Mouse (Mus musculus): ENCODE measurements around the gene Timm8a1. TPM values are rescaled to one million over a fixed set of nuclear protein-coding genes. Genes with fewer than 3 reads are reported as not detected.

Timm8a1 gene
- 10 to 100 TPM; 22.3 to 26.6 TPM for total RNA-seq (2021)
- long read RNA-seq, experiment 1, transcript Timm8a1-201 (2 exons, 1,421 nt) = major isoform, 39 of 39 reads
- long read RNA-seq, experiment 1, partial matches to known transcripts = 0 of 39 reads
- long read RNA-seq, experiment 1, other reads (novel, unspliced or antisense) = 0 of 39 reads
- long read RNA-seq, experiment 2, transcript Timm8a1-201 (2 exons, 1,421 nt) = major isoform, 34 of 34 reads
- long read RNA-seq, experiment 2, partial matches to known transcripts = 0 of 34 reads
- long read RNA-seq, experiment 2, other reads (novel, unspliced or antisense) = 0 of 34 reads

- intact Hi-C loops (cut with DNase I) = no loop called here
Observed at GRCm38 (mm10) chrX:134541145-134541954, at the start of gene Timm8a1. Timm8a1 (minus strand) TSS chrX:134541865.

GRCm38 (mm10) chrX:134589836-134590235 is 48.2 kb upstream of the Timm8a1 start:
- DNase-seq = no peak
- intact Hi-C loops (cut with DNase I) = no loop called here

More at GRCm38 (mm10) chrX:134541145-134541954, at the start of gene Timm8a1:
- DNase-seq = peak; percentile 52 to 59

- intact Hi-C loops (cut with DNase I) = no loop called here
- no peak for DNase-seq
Observed at GRCm38 (mm10) chrX:134588997-134589396, 47.3 kb upstream of the Timm8a1 start.

GRCm38 (mm10) chrX:134588261-134588660 is 46.6 kb upstream of the Timm8a1 start:
- intact Hi-C loops (cut with DNase I) = no loop called here
- DNase-seq = no peak

DNA sequence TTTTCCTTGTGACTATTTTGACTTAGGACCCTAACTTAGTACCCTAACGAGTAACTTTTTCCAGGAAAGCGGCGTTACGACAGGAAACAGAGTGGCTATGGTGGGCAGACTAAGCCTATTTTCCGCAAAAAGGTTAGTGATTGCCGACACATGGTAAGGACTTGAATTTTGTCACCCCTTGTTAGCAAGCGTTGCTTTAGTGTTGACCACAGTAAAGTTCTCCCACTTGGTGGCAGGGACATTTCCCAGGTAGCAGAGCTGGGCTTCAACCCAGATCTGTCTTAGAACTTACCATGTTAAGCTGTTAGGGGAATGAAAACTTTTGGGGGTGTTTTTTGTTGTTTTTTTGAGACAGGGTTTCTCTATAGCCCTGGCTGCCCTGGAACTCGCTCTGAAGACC is 44.8 kb upstream of the Timm8a1 start:
- intact Hi-C loops (cut with DNase I) = no loop called here
- no peak for DNase-seq

- peak; percentile 88 to 93 for DNase-seq
- intact Hi-C loops (cut with DNase I) = no loop called here
Observed at GRCm38 (mm10) chrX:134585103-134586002, 43.7 kb upstream of the Timm8a1 start, which contains the start of gene Rpl36a. Rpl36a (plus strand) TSS chrX:134585654.

GRCm38 (mm10) chrX:134582888-134583669 is 41.4 kb upstream of the Timm8a1 start, which contains the start of gene Btk:
Btk (minus strand) TSS chrX:134583570.
- intact Hi-C loops (cut with DNase I) = no loop called here
- DNase-seq = no peak

GRCm38 (mm10) chrX:134582270-134582669 is 40.6 kb upstream of the Timm8a1 start:
- no peak for DNase-seq
- intact Hi-C loops (cut with DNase I) = no loop called here

DNA sequence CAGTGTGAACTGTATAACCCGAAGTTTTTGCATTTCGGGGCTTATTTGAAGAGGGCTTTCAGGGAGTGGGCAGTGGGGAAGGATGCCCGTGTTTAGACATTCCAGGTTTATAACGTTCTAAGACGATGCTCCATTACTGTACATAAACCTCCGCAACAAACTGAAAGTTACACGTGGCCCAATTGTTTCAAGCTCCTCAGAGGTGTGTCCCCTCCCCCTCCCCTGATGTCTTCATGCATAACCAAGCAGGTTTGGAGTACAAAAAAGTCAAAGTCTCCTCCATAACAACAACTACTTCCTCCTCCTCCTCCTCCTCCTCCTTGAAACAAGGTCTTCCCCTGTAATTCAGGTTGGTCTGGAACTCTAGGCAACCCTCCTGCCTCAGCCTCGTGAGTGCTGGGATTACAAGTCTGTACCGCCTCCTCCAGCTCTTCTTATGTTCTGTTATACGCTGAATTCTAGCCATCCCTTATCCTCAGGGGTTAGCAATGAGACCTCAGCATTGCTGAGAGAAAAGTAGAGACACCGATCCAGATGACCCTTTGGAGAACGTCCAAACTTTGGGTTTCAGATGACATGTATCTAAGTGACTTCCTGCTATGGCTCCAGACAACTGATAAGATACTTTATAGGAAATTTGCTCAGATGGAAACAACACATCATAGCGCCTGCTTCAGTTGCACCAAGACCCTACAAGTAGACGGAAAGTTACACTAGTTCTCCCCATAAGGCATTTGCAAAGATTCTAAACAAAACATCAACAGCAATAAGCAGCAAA is 39.1 kb upstream of the Timm8a1 start:
- no peak for DNase-seq
- intact Hi-C loops (cut with DNase I) = no loop called here

DNA sequence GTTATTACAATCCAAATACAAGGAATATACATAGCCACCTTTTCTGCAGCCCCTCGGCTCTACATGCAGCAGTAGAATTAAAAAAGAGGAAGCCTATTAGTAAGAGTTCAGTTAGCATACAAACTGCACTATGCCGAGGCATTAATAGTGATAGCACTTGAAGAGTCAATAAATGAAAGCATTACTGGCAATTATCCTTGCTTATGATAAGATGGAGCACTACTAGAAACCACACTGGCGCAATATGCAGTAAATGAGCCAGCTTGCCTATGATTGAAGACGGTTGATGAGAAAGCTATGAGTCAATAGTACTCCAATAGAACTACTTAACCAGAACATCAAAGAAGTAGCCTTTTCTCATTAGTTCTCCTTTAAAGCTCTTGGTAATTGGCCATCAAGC is 36.2 kb upstream of the Timm8a1 start:
- intact Hi-C loops (cut with DNase I) = no loop called here
- no peak for DNase-seq

GRCm38 (mm10) chrX:134566536-134567222 is 25.0 kb upstream of the Timm8a1 start:
- no peak for DNase-seq

GRCm38 (mm10) chrX:134564326-134564725 is 22.7 kb upstream of the Timm8a1 start:
- DNase-seq = no peak
- intact Hi-C loops (cut with DNase I) = no loop called here

More at GRCm38 (mm10) chrX:134566536-134567222, 25.0 kb upstream of the Timm8a1 start:
- intact Hi-C loops (cut with DNase I) = no loop called here

DNA sequence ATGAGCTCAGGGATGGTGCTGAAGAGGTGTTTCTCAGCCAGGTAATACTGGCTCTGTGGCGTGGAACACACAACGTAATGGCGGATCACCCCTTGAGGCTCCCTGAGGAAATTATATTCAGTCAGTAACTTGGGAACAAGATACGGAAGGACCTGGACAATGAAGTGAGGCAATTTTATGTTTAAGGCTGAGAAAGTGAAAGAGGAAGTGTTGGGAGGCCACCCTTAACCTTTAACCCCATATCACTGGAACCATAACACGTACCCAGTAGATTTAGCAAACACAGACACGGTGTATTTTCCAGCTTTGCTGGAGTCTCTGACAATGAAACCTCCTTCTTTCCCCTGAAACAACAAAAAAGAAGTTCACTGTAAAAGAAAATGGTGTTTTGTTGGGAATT is 12.8 kb upstream of the Timm8a1 start:
- no peak for DNase-seq
- intact Hi-C loops (cut with DNase I) = no loop called here

DNA sequence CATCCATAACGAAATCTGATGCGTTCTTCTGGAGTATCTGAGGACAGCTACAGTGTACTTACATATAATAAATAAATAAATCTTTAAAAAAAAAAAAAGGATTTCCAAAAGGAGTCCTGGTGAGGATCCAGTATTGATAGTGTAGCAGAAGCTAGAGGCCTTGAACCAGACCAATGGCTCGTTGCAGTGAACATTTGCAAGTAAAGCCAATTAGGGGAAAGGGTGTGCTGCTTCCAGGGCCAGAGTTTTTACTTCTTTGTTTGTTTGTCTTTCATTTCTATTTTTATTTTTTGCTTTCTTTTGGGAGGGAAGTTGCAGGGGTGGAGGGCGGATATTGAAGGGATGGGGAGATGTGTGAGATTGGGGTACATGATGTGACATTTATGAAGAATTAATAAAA is 11.7 kb upstream of the Timm8a1 start:
- intact Hi-C loops (cut with DNase I) = no loop called here
- no peak for DNase-seq

DNA sequence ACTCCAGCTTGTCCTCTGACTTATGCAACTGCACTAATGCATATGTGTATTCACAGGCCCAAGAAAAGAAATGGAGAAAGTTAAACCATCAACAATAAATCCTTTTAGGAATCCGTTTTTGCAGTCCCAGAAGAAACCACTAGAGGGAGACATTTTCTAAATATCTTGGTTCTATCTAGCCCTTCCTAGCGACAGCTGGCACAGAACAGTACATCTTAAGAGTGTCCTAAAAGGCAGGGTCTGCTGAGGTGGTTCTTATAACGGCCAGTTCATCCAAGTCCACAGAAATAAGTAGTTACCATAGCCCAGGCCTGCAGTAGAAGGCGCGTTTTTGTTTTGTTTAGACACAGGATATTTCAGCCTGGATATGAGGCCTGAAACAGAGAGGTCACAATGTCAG is 9.2 kb upstream of the Timm8a1 start:
- intact Hi-C loops (cut with DNase I) = no loop called here
- DNase-seq = peak in 1 of 2 experiments; percentile 45

DNA sequence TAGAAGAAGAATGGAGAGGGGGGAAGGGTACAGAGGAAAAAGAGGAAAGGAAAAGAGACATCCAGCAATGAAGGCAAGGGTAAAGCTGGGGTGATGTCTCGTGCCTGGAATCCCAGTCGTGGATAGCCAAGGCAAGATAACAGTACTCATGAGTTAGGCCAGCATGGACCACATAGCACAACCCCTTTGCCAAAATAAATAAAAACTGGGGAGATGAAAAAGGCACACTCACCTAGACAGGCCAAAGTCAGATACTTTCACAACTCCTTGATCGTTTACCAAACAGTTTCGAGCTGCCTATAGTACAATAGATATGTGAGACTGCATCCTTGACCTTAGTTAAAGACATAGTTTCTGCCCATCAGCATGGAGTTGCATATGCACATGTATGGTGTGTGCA is 5.7 kb upstream of the Timm8a1 start:
- no peak for DNase-seq
- intact Hi-C loops (cut with DNase I) = no loop called here

DNA sequence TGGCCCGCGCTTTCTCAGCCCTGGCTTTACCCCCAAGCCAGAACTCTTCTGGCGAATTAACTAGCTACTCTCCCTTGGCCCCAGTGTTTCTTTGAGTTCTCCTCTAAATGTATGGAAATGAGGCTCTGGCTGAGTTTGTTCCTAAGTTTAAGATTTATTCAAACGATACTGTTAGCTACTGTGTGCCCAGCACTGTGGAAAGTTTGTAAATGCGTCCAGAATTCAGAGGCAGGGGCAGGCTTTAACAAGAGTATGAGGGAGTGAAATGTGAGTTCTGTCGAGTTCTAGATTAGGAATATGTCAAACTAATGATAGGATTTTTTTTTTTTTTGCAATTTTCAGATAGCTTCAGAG is 267 bp upstream of the Timm8a1 start:
- intact Hi-C loops (cut with DNase I) = no loop called here

DNA sequence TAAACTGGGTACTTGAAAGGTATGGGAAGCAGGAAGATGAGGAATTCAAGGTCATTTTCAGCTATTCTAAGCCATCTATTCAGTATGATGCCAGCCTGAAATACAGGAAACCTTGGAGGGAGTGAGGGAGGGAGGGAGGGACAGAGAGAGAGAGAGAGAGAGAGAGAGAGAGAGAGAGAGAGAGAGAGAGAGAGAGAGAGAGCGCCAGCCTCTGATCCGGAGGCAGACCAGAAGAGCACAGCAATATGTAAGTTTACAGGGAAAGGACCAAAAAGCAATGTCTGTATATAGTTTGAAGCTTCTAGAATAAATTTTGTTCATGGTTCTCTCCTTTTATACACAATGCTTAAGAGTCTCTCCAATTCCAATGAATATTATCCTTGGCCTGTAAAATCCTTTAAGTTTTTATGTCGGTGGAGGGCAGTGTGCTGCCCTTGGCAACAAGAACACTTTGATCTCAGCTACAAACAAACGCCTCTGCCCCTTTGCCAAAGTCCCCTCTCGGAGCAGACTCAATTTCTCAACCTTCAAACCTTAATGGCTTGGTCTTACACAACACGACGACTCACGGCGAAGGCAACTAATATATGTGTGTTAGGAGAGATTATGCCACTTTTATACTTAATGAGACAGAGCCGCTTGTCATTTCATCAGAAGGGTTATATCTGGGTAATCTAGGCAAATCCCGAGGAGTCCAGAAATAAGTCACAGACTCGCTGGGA is 1.1 kb downstream of the Timm8a1 start:
- intact Hi-C loops (cut with DNase I) = no loop called here
- DNase-seq = peak in 1 of 2 experiments; percentile 2

More for the DNA sequence above, 267 bp upstream of the Timm8a1 start:
- DNase-seq = no peak
